Mouse (Mus musculus): ENCODE data around the gene Calhm2.

Gene Calhm2

GRCm38 (mm10) chr19:47067096-47067882 lies 70.8 kb downstream of the Calhm2 start, which contains the start of gene Taf5:
Gene Taf5 (plus strand): TSS chr19:47067746.
- DNase-seq = peak; percentile 98

- DNase-seq = no peak
These were observed 72.2 kb downstream of the Calhm2 start for GRCm38 (mm10) chr19:47065860-47066259.

- DNase-seq = no peak
These were observed 80.4 kb downstream of the Calhm2 start for GRCm38 (mm10) chr19:47057684-47058083.
